Mouse (Mus musculus) midbrain, postnatal 0 days (tissue): ENCODE data around the gene Timeless. TPM values are rescaled to one million over a fixed set of nuclear protein-coding genes. Genes with fewer than 3 reads are reported as not detected.

ENCODE experiments used
- ATAC-seq: fragments of 200-750 bp; cut with Nextera tagmentation; 2 replicates; pipeline ENCODE4 v1.8.0; 2017; ENCODE audit warnings: moderate number of reproducible peaks, mild to moderate bottlenecking, moderate TSS enrichment, moderate library complexity; ENCODE audit not compliant: low FRiP score
- DNase-seq: peaks from one replicate; pipeline ENCODE4 v3.0.0-alpha.2; 2015; ENCODE audit warnings: low spot score
- H3K27ac ChIP-seq: fragments of 300-500 bp; sonication (generic); 2 replicates; pipeline ENCODE4 v1.5.1; 2014; ENCODE audit warnings: low read depth, mild to moderate bottlenecking, low read length, mixed read lengths
- H3K27me3 ChIP-seq: fragments of 300-500 bp; sonication (generic); 2 replicates; pipeline ENCODE4 v1.6.1; 2014; ENCODE audit warnings: low read length, control low read depth, mixed read lengths; ENCODE audit not compliant: insufficient read depth
- H3K36me3 ChIP-seq: fragments of 300-500 bp; sonication (generic); 2 replicates; pipeline ENCODE4 v1.6.1; 2014; ENCODE audit warnings: low read length, control low read depth, mixed read lengths; ENCODE audit not compliant: insufficient read depth
- H3K4me1 ChIP-seq: fragments of 300-500 bp; sonication (generic); 2 replicates; pipeline ENCODE4 v1.6.1; 2014; ENCODE audit warnings: mild to moderate bottlenecking, control low read depth, antibody characterized with exemption, low read length, mixed read lengths; ENCODE audit not compliant: insufficient read depth
- H3K4me2 ChIP-seq: fragments of 300-500 bp; sonication (generic); 2 replicates; pipeline ENCODE4 v1.6.1; 2014; ENCODE audit warnings: low read depth, mild to moderate bottlenecking, low read length, mixed read lengths; ENCODE audit not compliant: poor library complexity, severe bottlenecking
- H3K4me3 ChIP-seq: fragments of 300-500 bp; sonication (generic); 2 replicates; pipeline ENCODE4 v1.5.1; 2014; ENCODE audit warnings: low read depth, mild to moderate bottlenecking, low read length, moderate library complexity
- H3K9ac ChIP-seq: fragments of 300-500 bp; sonication (generic); replicated peaks from 2 replicates; pipeline ENCODE4 v1.6.1; 2014; ENCODE audit warnings: mild to moderate bottlenecking, low read length, moderate library complexity, mixed read lengths; ENCODE audit not compliant: poor library complexity, severe bottlenecking
- H3K9me3 ChIP-seq: fragments of 300-500 bp; sonication (generic); 2 replicates; pipeline ENCODE4 v1.6.1; 2016; ENCODE audit warnings: low read length, control low read depth
- CTCF ChIP-seq: IDR thresholded peaks from 2 replicates; pipeline ENCODE4 v1.5.1; 2016; ENCODE audit warnings: antibody characterized with exemption, mild to moderate bottlenecking
- WGBS: fragments of 180-500 bp; shearing (Covaris S2); extraction: QIAGEN DNeasy Blood & Tissue Kit; methylation state at CpG from one replicate; pipeline ENCODE4 v1.1.7; 2014; 5-methylcytosine and 5-hydroxymethylcytosine counted together
- polyA plus RNA-seq: library from polyadenylated mRNA; unstranded; fragments of >200 nt; fragmentation: Nextera tagmentation; extraction: Ambion mirVana; gene quantifications from 2 replicates; pipeline ENCODE4 v1.2.1, GENCODE M21; 2015
- total RNA-seq: library from RNA; depleted of rRNA; stranded (reverse); fragments of >200 nt; gene quantifications from 2 replicates; pipeline ENCODE4 v1.2.3, GENCODE M21; 2014

Gene Timeless
- total and polyA plus RNA-seq, 2 experiments from 2014 or later, result 7.7 to 14.6 TPM

DNA sequence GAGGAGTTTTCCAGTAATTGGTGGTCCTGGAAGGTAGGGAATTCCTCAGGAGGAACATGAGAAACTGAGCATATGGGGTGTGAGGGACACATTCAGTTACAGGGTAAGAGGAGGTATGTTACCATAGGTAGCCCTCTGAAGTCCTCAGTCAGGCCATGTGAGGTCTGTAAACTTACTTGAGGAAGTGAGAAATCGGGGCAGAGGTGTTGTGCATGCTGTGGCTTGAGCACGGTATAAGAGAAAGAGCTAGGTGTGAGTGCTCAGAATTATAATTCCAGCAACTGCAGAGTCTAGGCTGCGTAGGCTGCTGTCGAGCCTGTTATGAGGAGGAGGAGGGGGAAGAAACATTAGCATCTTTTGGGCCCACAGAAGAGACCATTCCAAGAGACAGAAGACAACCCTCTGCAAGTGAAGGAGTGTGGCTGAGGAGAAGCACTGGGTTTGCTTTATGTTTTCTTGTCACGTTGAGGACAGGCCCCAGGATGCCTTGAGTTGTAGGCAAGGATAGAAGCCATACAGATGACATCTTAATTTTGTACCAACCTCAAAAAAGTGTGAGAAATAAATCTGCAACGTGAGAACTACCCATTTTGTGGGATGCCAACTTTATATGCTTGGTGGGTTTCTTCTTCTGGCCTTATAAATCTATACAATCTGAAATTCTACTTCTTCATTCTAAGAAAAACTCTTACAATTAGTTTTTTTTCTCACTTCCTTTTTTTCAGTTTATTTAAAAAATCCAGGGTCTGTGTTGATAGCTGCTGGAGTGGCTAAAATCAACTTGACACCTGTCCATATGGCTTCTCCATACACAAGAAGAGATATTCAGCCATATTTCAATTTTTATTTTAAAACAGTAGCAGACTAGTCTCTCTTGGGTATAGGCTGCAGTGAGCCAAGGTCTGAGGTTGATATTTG lies 31.8 kb downstream of the Timeless start:
- no peak overlapping the region for H3K27ac ChIP-seq
- H3K36me3 ChIP-seq, result no peaks in the 10 kb centered on the region
- DNase-seq (no peak), ATAC-seq (no peak)
- no peak overlapping the region for H3K4me2 ChIP-seq
- no peaks in the 10 kb centered on the region for H3K9me3 ChIP-seq
- no peak for TF ChIP-seq CTCF
- no peak overlapping the region for H3K9ac ChIP-seq
- H3K4me1 ChIP-seq, result no peaks in the 10 kb centered on the region
- H3K27me3 ChIP-seq, result no peaks in the 10 kb centered on the region
- no peak overlapping the region for H3K4me3 ChIP-seq
- 80% methylated on average over 6 of the region's 6 CpGs for WGBS

DNA sequence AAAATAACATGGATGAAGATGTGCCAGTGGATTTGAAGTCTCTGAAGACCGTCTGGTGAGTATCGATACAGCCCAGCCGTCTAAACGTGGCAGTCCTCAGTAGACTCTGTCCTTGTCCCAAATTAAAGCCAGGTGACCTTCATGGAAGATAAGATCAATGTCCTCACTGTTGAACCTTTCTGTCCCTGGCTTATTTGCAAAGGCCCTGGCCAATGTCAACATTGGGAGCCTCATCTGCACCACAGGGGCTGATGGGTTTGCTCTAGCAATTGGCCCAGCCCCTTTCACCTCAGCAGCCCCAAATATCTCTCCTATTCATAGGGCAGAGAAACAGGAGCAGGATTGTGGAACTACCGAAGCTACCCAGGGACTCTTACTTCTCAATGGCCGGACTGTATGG lies 36.5 kb downstream of the Timeless start, which contains the start of gene Apof:
TSS of gene Apof (plus strand) at position 301 of the 400 bp plus-strand sequence.
- DNase-seq (no peak), ATAC-seq (no peak)
- Histone ChIP-seq H3K9ac (no peak within 1 kb of the TSS), H3K4me2 (no peak within 1 kb of the TSS), H3K27ac (no peak within 1 kb of the TSS), H3K36me3 (no peaks in the 10 kb centered on the region), H3K4me3 (no peak within 1 kb of the TSS; the same call in 1 of the 2 replicates), H3K9me3 (no peaks in the 10 kb centered on the region), H3K4me1 (no peaks in the 10 kb centered on the region), H3K27me3 (no peaks in the 10 kb centered on the region)
- no peak for TF ChIP-seq CTCF
- WGBS, result 84% methylated on average over 6 of the region's 6 CpGs

DNA sequence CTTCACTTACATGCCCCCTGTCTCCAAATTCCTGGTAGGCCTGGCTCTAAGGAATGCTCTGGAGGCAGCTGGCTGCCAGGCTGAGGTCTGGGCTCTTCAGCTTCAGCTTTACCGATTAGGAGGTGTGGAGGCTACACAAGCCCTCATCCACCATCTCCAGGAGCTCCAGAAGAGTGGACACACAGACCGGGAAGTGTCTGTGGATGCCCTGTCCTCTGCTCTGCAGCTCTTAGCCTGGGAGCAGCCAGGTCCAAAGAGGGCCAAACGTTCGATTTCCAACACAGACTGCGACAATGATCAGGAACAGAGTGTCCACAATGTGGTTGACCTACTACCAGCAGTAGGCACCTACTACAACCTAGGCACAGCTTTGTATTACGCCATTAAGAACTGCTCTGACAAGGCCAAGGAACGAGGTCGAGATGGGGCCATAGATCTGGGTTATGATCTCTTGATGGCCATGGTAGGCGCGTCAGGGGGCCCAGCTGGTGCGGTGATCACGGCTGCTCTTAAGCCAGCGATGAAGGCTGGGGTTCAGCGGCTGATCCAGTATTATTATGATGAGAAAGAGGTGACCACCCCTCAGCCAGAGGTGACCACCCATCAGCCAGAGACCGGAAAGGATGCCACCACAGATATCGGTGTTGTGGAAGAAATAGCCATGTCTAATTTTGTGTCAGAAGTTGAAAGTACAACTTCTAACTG lies 37.5 kb downstream of the Timeless start:
- no peak for TF ChIP-seq CTCF
- H3K27ac ChIP-seq, result no peak overlapping the region
- H3K27me3 ChIP-seq, result no peaks in the 10 kb centered on the region
- H3K4me2 ChIP-seq, result peak overlapping the region; percentile 59; the same call in 1 of the 2 replicates
- no peak for DNase-seq
- ATAC-seq, result no peak
- peak overlapping the region; percentile 82; the same call in 1 of the 2 replicates for H3K4me3 ChIP-seq
- H3K9me3 ChIP-seq, result no peaks in the 10 kb centered on the region
- WGBS, result 93% methylated on average over 16 of the region's 16 CpGs
- H3K4me1 ChIP-seq, result no peaks in the 10 kb centered on the region
- no peaks in the 10 kb centered on the region for H3K36me3 ChIP-seq
- no peak overlapping the region for H3K9ac ChIP-seq

DNA sequence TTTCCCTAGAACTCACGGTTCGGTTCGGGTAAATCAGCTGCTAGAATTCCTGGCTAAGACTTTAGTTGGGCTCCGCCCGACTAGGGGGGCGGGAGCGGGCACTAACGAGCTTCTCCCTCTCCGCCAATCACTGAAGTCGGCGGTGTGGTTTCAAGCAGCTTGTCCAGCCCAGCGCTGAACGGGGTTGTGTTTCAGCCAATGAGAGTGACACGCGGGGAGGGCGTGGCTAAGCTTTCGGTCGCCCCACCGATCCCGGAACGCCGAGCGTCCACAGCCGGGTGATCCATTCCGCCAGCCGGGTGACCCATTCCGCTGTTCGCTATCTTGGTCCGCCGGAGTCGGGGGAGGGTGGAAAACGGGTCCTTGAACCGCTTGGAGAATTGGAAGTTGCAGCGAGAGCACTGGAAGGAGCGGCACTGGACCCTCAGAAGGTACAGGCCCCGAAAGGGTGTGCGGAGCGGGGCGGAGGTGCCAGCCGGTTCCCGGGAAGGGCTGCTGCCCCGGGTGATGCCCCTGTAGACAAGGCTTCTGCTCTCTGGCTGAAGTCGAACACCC lies 38.5 kb downstream of the Timeless start, which contains the start of gene Stat2:
TSS of gene Stat2 (plus strand) at position 273 of the 555 bp plus-strand sequence.
- peak; percentile 99 for ATAC-seq
- peak within 1 kb of the TSS; percentile 68 for H3K9ac ChIP-seq
- H3K27me3 ChIP-seq, result no peaks in the 10 kb centered on the region
- peak within 1 kb of the TSS; percentile 82 for H3K4me3 ChIP-seq
- H3K36me3 ChIP-seq, result no peaks in the 10 kb centered on the region
- peak; percentile 99 for DNase-seq
- H3K9me3 ChIP-seq, result no peaks in the 10 kb centered on the region
- peak within 1 kb of the TSS; percentile 59 for H3K4me2 ChIP-seq
- no peak for TF ChIP-seq CTCF
- H3K27ac ChIP-seq, result peak within 1 kb of the TSS; percentile 68
- under 1% methylated on average over 43 of the region's 43 CpGs for WGBS
- no peaks in the 10 kb centered on the region for H3K4me1 ChIP-seq

DNA sequence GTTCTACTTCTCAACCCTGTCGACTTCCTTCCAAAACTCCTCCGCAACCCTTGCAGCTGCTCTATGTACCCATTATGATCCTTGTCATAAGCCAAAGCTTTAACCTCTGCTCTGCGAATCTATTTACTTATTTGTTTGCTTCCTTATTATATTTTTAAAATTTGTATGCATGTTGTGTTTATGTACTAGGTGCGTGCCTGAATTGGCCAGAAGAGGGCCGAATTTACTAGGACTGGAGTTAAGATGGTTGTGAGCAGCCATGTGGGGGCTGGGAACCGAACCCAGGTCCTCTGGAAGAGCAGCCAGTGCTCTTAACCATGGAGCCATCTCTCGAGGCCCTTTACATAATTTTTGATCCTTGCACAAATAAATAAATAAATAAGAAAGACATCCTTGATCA lies 39.0 kb downstream of the Timeless start:
- Histone ChIP-seq H3K27me3 (no peaks in the 10 kb centered on the region), H3K4me3 (peak overlapping the region; percentile 82), H3K27ac (peak overlapping the region; percentile 68), H3K9me3 (no peaks in the 10 kb centered on the region), H3K4me2 (peak overlapping the region; percentile 59), H3K36me3 (no peaks in the 10 kb centered on the region), H3K4me1 (no peaks in the 10 kb centered on the region), H3K9ac (peak overlapping the region; percentile 68)
- peak; percentile 48 for TF ChIP-seq CTCF
- DNase-seq (no peak), ATAC-seq (no peak)
- WGBS, result 44% methylated on average over 7 of the region's 7 CpGs
